Mouse (Mus musculus) testis, adult 2 months (tissue): Measurements from ENCODE around the gene Gm4846.

ENCODE experiments used
- CTCF ChIP-seq: fragments of 200-500 bp; IDR thresholded peaks from 2 replicates; pipeline ENCODE4 v1.5.1; 2012; ENCODE audit warnings: low read depth, mild to moderate bottlenecking, inconsistent platforms, low read length, moderate library complexity; ENCODE audit not compliant: control insufficient read depth, insufficient read depth, insufficient replicate concordance
- POLR2A ChIP-seq: fragments of 200-500 bp; IDR thresholded peaks from 2 replicates; pipeline ENCODE4 v1.6.1; 2012; ENCODE audit warnings: low read depth, mild to moderate bottlenecking, inconsistent platforms, low read length, moderate library complexity; ENCODE audit not compliant: control insufficient read depth

DNA sequence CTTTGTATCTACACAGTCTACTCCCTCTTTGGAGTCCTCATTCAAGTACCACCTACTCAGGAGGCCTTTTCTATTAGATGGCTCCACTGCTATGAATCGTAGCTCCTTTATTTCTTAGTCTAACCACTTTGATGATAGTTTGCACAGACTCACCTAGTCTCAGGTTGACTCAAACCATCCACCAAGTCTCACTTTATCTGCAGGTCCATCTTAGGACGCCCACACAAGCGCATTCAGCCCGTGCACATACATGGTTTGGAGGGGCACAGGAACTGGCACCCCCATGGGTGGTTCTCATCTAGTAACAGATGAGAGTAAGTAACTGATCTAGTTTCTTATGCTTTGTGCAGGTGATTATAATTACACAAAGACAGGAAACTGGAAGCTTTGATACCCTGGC, 34.8 kb downstream of the Gm4846 start:
- no peak for TF ChIP-seq CTCF
- no peak for TF ChIP-seq POLR2A
